Mouse (Mus musculus): ENCODE results near the gene Trpm1.

Trpm1 gene

GRCm38 (mm10) chr7:64289416-64289815 lies 135.8 kb downstream of the Trpm1 start:
- DNase-seq (ENCODE audit: low read depth, low spot score), result no peak

GRCm38 (mm10) chr7:64290431-64290830 lies 136.8 kb downstream of the Trpm1 start:
- no peak for DNase-seq (ENCODE audit: low read depth, low spot score)

GRCm38 (mm10) chr7:64291722-64292121 lies 138.1 kb downstream of the Trpm1 start:
- DNase-seq (ENCODE audit: low read depth, low spot score), result no peak

- DNase-seq (ENCODE audit: low read depth, low spot score), result no peak
Measured at GRCm38 (mm10) chr7:64296286-64297010, 142.8 kb downstream of the Trpm1 start.

GRCm38 (mm10) chr7:64310241-64310640 lies 156.6 kb downstream of the Trpm1 start:
- DNase-seq (ENCODE audit: low read depth, low spot score), result no peak

GRCm38 (mm10) chr7:64310756-64311155 lies 157.1 kb downstream of the Trpm1 start:
- no peak for DNase-seq (ENCODE audit: low read depth, low spot score)

- DNase-seq (ENCODE audit: low read depth, low spot score), result no peak
Measured at GRCm38 (mm10) chr7:64312811-64313210, 159.2 kb downstream of the Trpm1 start.

All from A20 (cell line).